Mouse (Mus musculus) embryonic facial prominence, embryonic 11.5 days (tissue): Measurements from ENCODE around the gene Cyp2j6. TPM values are rescaled to one million over a fixed set of nuclear protein-coding genes. Genes with fewer than 3 reads are reported as not detected.

Experiments used
- polyA plus RNA-seq: library from polyadenylated mRNA; unstranded; fragments of >200 nt; fragmentation: Nextera tagmentation; extraction: Ambion mirVana; gene quantifications from 2 replicates; pipeline ENCODE4 v1.2.1, GENCODE M21; 2014

Gene Cyp2j6
- polyA plus RNA-seq, 1 experiment from 2014 or later: 7.0 TPM

Other genes starting within 250 kb of the Cyp2j6 start
- gene Cyp2j11, start 205.0 kb downstream of the Cyp2j6 start, polyA plus RNA-seq: not detected in 2 replicates
- not detected in 2 replicates for gene Cyp2j8, start 46.3 kb downstream of the Cyp2j6 start, polyA plus RNA-seq
- 1.1 and 1.8 TPM in 2 replicates for gene Cyp2j9, start 37.9 kb upstream of the Cyp2j6 start, polyA plus RNA-seq
- not detected in 2 replicates for gene Cyp2j5, start 110.5 kb upstream of the Cyp2j6 start, polyA plus RNA-seq
- not detected in 2 replicates for gene Gm12695, start 231.5 kb upstream of the Cyp2j6 start, polyA plus RNA-seq